Mouse (Mus musculus): ENCODE results near the gene Olfr1359. TPM values are rescaled to one million over a fixed set of nuclear protein-coding genes. Genes with fewer than 3 reads are reported as not detected.

The Olfr1359 gene
- total and polyA plus RNA-seq, 3 experiments, result not detected

Small RNA genes within 50 kb of the gene (microRNA-seq; reads per million reads assigned to microRNA genes)
- 0 reads per million in 2 experiments for gene Gm44357
- gene Gm44367, result 0 reads per million in 2 experiments
- gene Gm44454, result 0 reads per million in 2 experiments

Other genes with a start within 250 kb of the Olfr1359 start
Only the 30 nearest of the 33 such genes appear.
- gene Zkscan4, start 219.2 kb upstream of the Olfr1359 start, total RNA-seq (2021), result 1 to 10 TPM; 1.8 to 3.6 TPM
- gene Zkscan4, start 219.2 kb upstream of the Olfr1359 start, polyA plus RNA-seq (2012; rRNA removed), result 0.46 and 0.85 TPM in 2 replicates
- not detected for gene Gm10065, start 218.7 kb upstream of the Olfr1359 start, total RNA-seq (2021)
- 1.4 TPM in 1 of 2 replicates, not detected in the other for gene Gm10065, start 218.7 kb upstream of the Olfr1359 start, polyA plus RNA-seq (2012; rRNA removed)
- gene AK157302, start 202.9 kb upstream of the Olfr1359 start, total RNA-seq (2021), result 10 to 100 TPM; 13.3 to 14.2 TPM
- gene AK157302, start 202.9 kb upstream of the Olfr1359 start, polyA plus RNA-seq (2012; rRNA removed), result 0.09 TPM in 1 of 2 replicates, not detected in the other
- 100 to 1,000 TPM in 1 of 2 experiments, 10 to 100 TPM in 1; 95.4 to 165 TPM for gene Gm11273, start 196.7 kb upstream of the Olfr1359 start, total RNA-seq (2021)
- 56.6 and 56.8 TPM in 2 replicates for gene Gm11273, start 196.7 kb upstream of the Olfr1359 start, polyA plus RNA-seq (2012; rRNA removed)
- gene Zkscan8, start 167.0 kb upstream of the Olfr1359 start, total RNA-seq (2021), result 10 to 100 TPM; 13.9 to 17.1 TPM
- 1.2 and 1.5 TPM in 2 replicates for gene Zkscan8, start 167.0 kb upstream of the Olfr1359 start, polyA plus RNA-seq (2012; rRNA removed)
- not detected for gene Olfr1366, start 155.3 kb upstream of the Olfr1359 start, total RNA-seq (2021)
- not detected in 2 replicates for gene Olfr1366, start 155.3 kb upstream of the Olfr1359 start, polyA plus RNA-seq (2012; rRNA removed)
- gene Olfr1535, start 138.2 kb upstream of the Olfr1359 start, total RNA-seq (2021), result not detected
- gene Olfr1535, start 138.2 kb upstream of the Olfr1359 start, polyA plus RNA-seq (2012; rRNA removed), result not detected in 2 replicates
- not detected for gene Olfr1364, start 116.4 kb upstream of the Olfr1359 start, total RNA-seq (2021)
- gene Olfr1364, start 116.4 kb upstream of the Olfr1359 start, polyA plus RNA-seq (2012; rRNA removed), result not detected in 2 replicates
- not detected for gene Olfr1362, start 84.1 kb upstream of the Olfr1359 start, total RNA-seq (2021)
- gene Olfr1362, start 84.1 kb upstream of the Olfr1359 start, polyA plus RNA-seq (2012; rRNA removed), result 0.04 TPM in 1 of 2 replicates, not detected in the other
- not detected for gene Olfr11, start 55.6 kb upstream of the Olfr1359 start, total RNA-seq (2021)
- not detected in 2 replicates for gene Olfr11, start 55.6 kb upstream of the Olfr1359 start, polyA plus RNA-seq (2012; rRNA removed)
- gene Olfr1361, start 34.7 kb upstream of the Olfr1359 start, total RNA-seq (2021), result not detected
- not detected in 2 replicates for gene Olfr1361, start 34.7 kb upstream of the Olfr1359 start, polyA plus RNA-seq (2012; rRNA removed)
- not detected for gene Olfr1360, start 20.7 kb upstream of the Olfr1359 start, total RNA-seq (2021)
- not detected in 2 replicates for gene Olfr1360, start 20.7 kb upstream of the Olfr1359 start, polyA plus RNA-seq (2012; rRNA removed)
- 10 to 100 TPM; 24.1 to 36.9 TPM for gene Hist1h2bl, start 18.0 kb downstream of the Olfr1359 start, total RNA-seq (2021)
- 0.49 and 1.3 TPM in 2 replicates for gene Hist1h2bl, start 18.0 kb downstream of the Olfr1359 start, polyA plus RNA-seq (2012; rRNA removed)
- 10 to 100 TPM; 28.5 to 38.1 TPM for gene Hist1h2ai, start 18.3 kb downstream of the Olfr1359 start, total RNA-seq (2021)
- gene Hist1h2ai, start 18.3 kb downstream of the Olfr1359 start, polyA plus RNA-seq (2012; rRNA removed), result 5.7 and 9.3 TPM in 2 replicates
- gene Hist1h3h, start 19.5 kb downstream of the Olfr1359 start, total RNA-seq (2021), result 10 to 100 TPM; 16.3 to 42.1 TPM
- 5.5 and 8.7 TPM in 2 replicates for gene Hist1h3h, start 19.5 kb downstream of the Olfr1359 start, polyA plus RNA-seq (2012; rRNA removed)
- 1 to 10 TPM; 6.5 to 7.0 TPM for gene Hist1h2bm, start 23.9 kb downstream of the Olfr1359 start, total RNA-seq (2021)
- 0.28 and 0.56 TPM in 2 replicates for gene Hist1h2bm, start 23.9 kb downstream of the Olfr1359 start, polyA plus RNA-seq (2012; rRNA removed)
- 10 to 100 TPM in 1 of 2 experiments, 1 to 10 TPM in 1; 7.5 to 11.4 TPM for gene Hist1h4j, start 37.0 kb downstream of the Olfr1359 start, total RNA-seq (2021)
- 0.52 TPM in 2 replicates for gene Hist1h4j, start 37.0 kb downstream of the Olfr1359 start, polyA plus RNA-seq (2012; rRNA removed)
- 100 to 1,000 TPM in 1 of 2 experiments, 10 to 100 TPM in 1; 76.0 to 101 TPM for gene Hist1h4k, start 52.4 kb downstream of the Olfr1359 start, total RNA-seq (2021)
- 10.2 and 12.5 TPM in 2 replicates for gene Hist1h4k, start 52.4 kb downstream of the Olfr1359 start, polyA plus RNA-seq (2012; rRNA removed)
- gene Hist1h2ak, start 55.7 kb downstream of the Olfr1359 start, total RNA-seq (2021), result 10 to 100 TPM; 10.8 to 11.1 TPM
- 5.4 and 7.8 TPM in 2 replicates for gene Hist1h2ak, start 55.7 kb downstream of the Olfr1359 start, polyA plus RNA-seq (2012; rRNA removed)
- gene Hist1h2bn, start 56.0 kb downstream of the Olfr1359 start, total RNA-seq (2021), result 10 to 100 TPM; 16.7 to 17.2 TPM
- 2.5 and 8.2 TPM in 2 replicates for gene Hist1h2bn, start 56.0 kb downstream of the Olfr1359 start, polyA plus RNA-seq (2012; rRNA removed)
- gene Hist1h1b, start 82.5 kb downstream of the Olfr1359 start, total RNA-seq (2021), result 10 to 100 TPM; 11.6 to 11.7 TPM
- gene Hist1h1b, start 82.5 kb downstream of the Olfr1359 start, polyA plus RNA-seq (2012; rRNA removed), result 0.34 and 0.37 TPM in 2 replicates
- 10 to 100 TPM; 41.4 to 42.7 TPM for gene Hist1h3i, start 85.3 kb downstream of the Olfr1359 start, total RNA-seq (2021)
- 16.8 and 25.5 TPM in 2 replicates for gene Hist1h3i, start 85.3 kb downstream of the Olfr1359 start, polyA plus RNA-seq (2012; rRNA removed)
- 1 to 10 TPM; 3.4 to 4.6 TPM for gene Hist1h2an, start 89.1 kb downstream of the Olfr1359 start, total RNA-seq (2021)
- 4.2 TPM in 1 of 2 replicates, not detected in the other for gene Hist1h2an, start 89.1 kb downstream of the Olfr1359 start, polyA plus RNA-seq (2012; rRNA removed)
- 10 to 100 TPM in 1 of 2 experiments, 1 to 10 TPM in 1; 8.5 to 10.7 TPM for gene Hist1h2bp, start 89.3 kb downstream of the Olfr1359 start, total RNA-seq (2021)
- gene Hist1h2bp, start 89.3 kb downstream of the Olfr1359 start, polyA plus RNA-seq (2012; rRNA removed), result 1.6 TPM in 1 of 2 replicates, not detected in the other
- gene Hist1h2bq, start 112.1 kb downstream of the Olfr1359 start, total RNA-seq (2021), result 10 to 100 TPM; 35.5 to 55.7 TPM
- 13.1 and 16.6 TPM in 2 replicates for gene Hist1h2bq, start 112.1 kb downstream of the Olfr1359 start, polyA plus RNA-seq (2012; rRNA removed)
- 10 to 100 TPM; 16.1 to 19.4 TPM for gene Hist1h2ao, start 112.4 kb downstream of the Olfr1359 start, total RNA-seq (2021)
- gene Hist1h2ao, start 112.4 kb downstream of the Olfr1359 start, polyA plus RNA-seq (2012; rRNA removed), result not detected in 2 replicates
- 100 to 1,000 TPM; 165 to 190 TPM for gene Hist1h4m, start 113.6 kb downstream of the Olfr1359 start, total RNA-seq (2021)
- 4.5 TPM in 1 of 2 replicates, not detected in the other for gene Hist1h4m, start 113.6 kb downstream of the Olfr1359 start, polyA plus RNA-seq (2012; rRNA removed)
- 10 to 100 TPM; 22.2 to 52.8 TPM for gene Hist1h4n, start 134.1 kb downstream of the Olfr1359 start, total RNA-seq (2021)
- gene Hist1h4n, start 134.1 kb downstream of the Olfr1359 start, polyA plus RNA-seq (2012; rRNA removed), result 4.1 and 6.6 TPM in 2 replicates
- gene Hist1h2ap, start 135.4 kb downstream of the Olfr1359 start, total RNA-seq (2021), result 10 to 100 TPM; 24.8 to 29.8 TPM
- 126 and 141 TPM in 2 replicates for gene Hist1h2ap, start 135.4 kb downstream of the Olfr1359 start, polyA plus RNA-seq (2012; rRNA removed)
- 10 to 100 TPM; 36.5 to 55.8 TPM for gene Hist1h2br, start 135.6 kb downstream of the Olfr1359 start, total RNA-seq (2021)
- 12.6 and 15.9 TPM in 2 replicates for gene Hist1h2br, start 135.6 kb downstream of the Olfr1359 start, polyA plus RNA-seq (2012; rRNA removed)